Comparison of ENCODE assay signal across 12 mouse cellular contexts in genomic region chr7:27613751-27614499, GRCm38 (mm10). TPM values are rescaled to one million over a fixed set of nuclear protein-coding genes. Genes with fewer than 3 reads are reported as not detected.
DNase-seq lines count a peak whose midpoint lies in the region; ATAC-seq and TF ChIP-seq lines count a peak whose summit lies in the region.
"Had no signal": no experiment of that assay in that cellular context is flagged by ENCODE, and none has a peak within 500 bp of the region (broad histone marks: within the 10 kb centered on the region; RNA-seq: fewer than 3 reads in every experiment).

No protein-coding gene starts in this region.

- no peak overlapping the region for H3K9ac ChIP-seq in forebrain, postnatal 0 days
- no peak overlapping the region for H3K9ac ChIP-seq in liver, embryonic 11.5 days (ENCODE audit: low read depth, low read length)
- H3K9ac ChIP-seq: liver, embryonic 15.5 days had no signal

- TF ChIP-seq CTCF in cerebellum, adult 2 months (IDR thresholded peaks at IDR 0.05; ENCODE audit: borderline replicate concordance, insufficient read depth, low read depth, low read length), result no peak
- no peak for TF ChIP-seq CTCF in forebrain, postnatal 0 days (IDR thresholded peaks at IDR 0.05; ENCODE audit: low read depth)

- no peak overlapping the region for H3K4me2 ChIP-seq in forebrain, postnatal 0 days (ENCODE audit: low read depth)
- H3K4me2 ChIP-seq in liver, embryonic 11.5 days, result no peak overlapping the region
- H3K4me2 ChIP-seq: liver, embryonic 15.5 days had no signal

- H3K4me3 ChIP-seq in cerebellum, adult 2 months (replicated peaks; ENCODE audit: insufficient read depth, low read depth, low read length), result no peak overlapping the region
- H3K4me3 ChIP-seq in forebrain, postnatal 0 days (ENCODE audit: low read depth, low read length), result no peak overlapping the region
- H3K4me3 ChIP-seq in limb, embryonic 10.5 days, result no peak overlapping the region
- no peak overlapping the region for H3K4me3 ChIP-seq in liver, embryonic 11.5 days (ENCODE audit: low read depth, low read length)
- H3K4me3 ChIP-seq: liver, embryonic 15.5 days had no signal

- H3K27ac ChIP-seq in cerebellum, adult 2 months (ENCODE audit: insufficient read depth, low read length), result peak overlapping the region; percentile 62
- peak overlapping the region; percentile 85 for H3K27ac ChIP-seq in forebrain, postnatal 0 days (ENCODE audit: low read depth, low read length)
- no peak overlapping the region for H3K27ac ChIP-seq in limb, embryonic 10.5 days
- H3K27ac ChIP-seq in liver, embryonic 11.5 days (ENCODE audit: low read depth, low read length), result no peak overlapping the region
- H3K27ac ChIP-seq: liver, embryonic 15.5 days had no signal

- 25% methylated on average over 8 of the region's 8 CpGs for WGBS in cerebellum, adult 2 months
- WGBS in forebrain, postnatal 0 days, result 20% methylated on average over 8 of the region's 8 CpGs
- WGBS in limb, embryonic 10.5 days, result 93% methylated on average over 8 of the region's 8 CpGs
- WGBS in liver, embryonic 11.5 days, result 82% methylated on average over 8 of the region's 8 CpGs

- H3K27me3 ChIP-seq in cerebellum, adult 2 months (ENCODE audit: control insufficient read depth, insufficient read depth, low read length), result no peaks in the 10 kb centered on the region
- H3K27me3 ChIP-seq in forebrain, postnatal 0 days (ENCODE audit: insufficient read depth, low read length), result no peaks in the 10 kb centered on the region
- no peaks in the 10 kb centered on the region for H3K27me3 ChIP-seq in limb, embryonic 10.5 days (ENCODE audit: low read depth, poor library complexity, severe bottlenecking)
- H3K27me3 ChIP-seq in liver, embryonic 11.5 days (replicated peaks; ENCODE audit: control insufficient read depth, insufficient read depth, low read length), result no peaks in the 10 kb centered on the region
- H3K27me3 ChIP-seq: liver, embryonic 15.5 days had no signal

- peaks cover 36% of the 10 kb centered on the region for H3K36me3 ChIP-seq in forebrain, postnatal 0 days (ENCODE audit: insufficient read depth)
- peaks cover 59% of the 10 kb centered on the region for H3K36me3 ChIP-seq in limb, embryonic 10.5 days
- peaks cover 36% of the 10 kb centered on the region for H3K36me3 ChIP-seq in liver, embryonic 11.5 days (ENCODE audit: control insufficient read depth, insufficient read depth, low read length)

- DNase-seq in brain, adult 2 months (ENCODE audit: low read depth, low spot score), result peak; percentile 89
- DNase-seq in cerebellum, adult 2 months, result peak; percentile 79 to 86
- DNase-seq in forebrain, postnatal 0 days, result peak; percentile 81
- peak; percentile 60 to 69 for DNase-seq in left cerebral cortex, postnatal 14 days (ENCODE audit: low spot score in 2 of 2)
- no peak for DNase-seq in urinary bladder, adult 2 months (ENCODE audit: low spot score)
- DNase-seq in limb, embryonic 10.5 days (ENCODE audit: low spot score), result no peak
- DNase-seq in liver, embryonic 11.5 days (ENCODE audit: low spot score), result no peak
- no peak for DNase-seq in adrenal gland, adult 8-10 months
- DNase-seq: embryo, embryonic 11 days; heart, postnatal 14 days had no signal

- intact Hi-C loops in left cerebral cortex, postnatal 14 days (cut with DNase I), result no loop called here

- no peak for TF ChIP-seq POLR2A in cerebellum, adult 2 months (IDR thresholded peaks at IDR 0.05; ENCODE audit: borderline replicate concordance, insufficient read depth, low read length)

- peak; percentile 84 for ATAC-seq in forebrain, postnatal 0 days
- no peak for ATAC-seq in liver, embryonic 11.5 days (replicated peaks; ENCODE audit: low FRiP score)

- no peaks in the 10 kb centered on the region for H3K9me3 ChIP-seq in forebrain, postnatal 0 days (ENCODE audit: low read length)
- H3K9me3 ChIP-seq in limb, embryonic 10.5 days (replicated peaks), result no peaks in the 10 kb centered on the region
- H3K9me3 ChIP-seq in liver, embryonic 11.5 days (ENCODE audit: control insufficient read depth, low read length), result no peaks in the 10 kb centered on the region
- H3K9me3 ChIP-seq: liver, embryonic 15.5 days had no signal

- H3K4me1 ChIP-seq in cerebellum, adult 2 months (ENCODE audit: control insufficient read depth, insufficient read depth, low read length), result peaks cover 45% of the 10 kb centered on the region
- peaks cover 22% of the 10 kb centered on the region for H3K4me1 ChIP-seq in forebrain, postnatal 0 days (ENCODE audit: insufficient read depth)
- no peaks in the 10 kb centered on the region for H3K4me1 ChIP-seq in limb, embryonic 10.5 days
- no peaks in the 10 kb centered on the region for H3K4me1 ChIP-seq in liver, embryonic 11.5 days (replicated peaks; ENCODE audit: control insufficient read depth, insufficient read depth, low read length)

RNA-seq across cellular contexts. Expression of gene Akt2, which starts 22.6 kb away (rescaled TPM):
- 106 and 119 TPM in 2 replicates for polyA plus RNA-seq in cerebellum, adult 2 months (2012; rRNA removed)
- total RNA-seq in forebrain, postnatal 0 days (2014; rRNA removed), result 61.1 and 64.2 TPM in 2 replicates
- polyA plus RNA-seq in forebrain, postnatal 0 days (2015; fragmentation: Nextera tagmentation; extraction: Ambion mirVana), result 53.7 and 53.9 TPM in 2 replicates
- 100 to 1,000 TPM; 114 to 147 TPM for total RNA-seq in left cerebral cortex, postnatal 14 days (2021)
- 78.4 and 96.7 TPM in 2 replicates for polyA plus RNA-seq in urinary bladder, adult 2 months (2012; rRNA removed)
- polyA plus RNA-seq in limb, embryonic 10.5 days (2016; fragmentation: Nextera tagmentation; extraction: Ambion mirVana), result 91.3 and 95.0 TPM in 2 replicates
- 68.4 and 70.1 TPM in 2 replicates for polyA plus RNA-seq in liver, embryonic 11.5 days (2014; fragmentation: Nextera tagmentation; extraction: Ambion mirVana)
- 100 to 1,000 TPM; 162 to 282 (median 233) TPM for total RNA-seq in adrenal gland, adult 8-10 months (2022)

RNA-seq across cellular contexts. Expression of gene Ttc9b, which starts 39.8 kb away (rescaled TPM):
- 62.2 and 67.5 TPM in 2 replicates for polyA plus RNA-seq in cerebellum, adult 2 months (2012; rRNA removed)
- 95.8 and 111 TPM in 2 replicates for total RNA-seq in forebrain, postnatal 0 days (2014; rRNA removed)
- 116 and 118 TPM in 2 replicates for polyA plus RNA-seq in forebrain, postnatal 0 days (2015; fragmentation: Nextera tagmentation; extraction: Ambion mirVana)
- total RNA-seq in left cerebral cortex, postnatal 14 days (2021), result 100 to 1,000 TPM; 158 to 159 TPM
- 0.04 TPM in 1 of 2 replicates, not detected in the other for polyA plus RNA-seq in urinary bladder, adult 2 months (2012; rRNA removed)
- 0.23 TPM in 1 of 2 replicates, not detected in the other for polyA plus RNA-seq in limb, embryonic 10.5 days (2016; fragmentation: Nextera tagmentation; extraction: Ambion mirVana)
- polyA plus RNA-seq in liver, embryonic 11.5 days (2014; fragmentation: Nextera tagmentation; extraction: Ambion mirVana), result not detected in 2 replicates
- total RNA-seq in adrenal gland, adult 8-10 months (2022), result not detected
- total RNA-seq: heart, postnatal 14 days; monocyte, adult 5-6 weeks had no signal

Comparison
In these comparisons a context has a peak if more than half of its experiments do, and no peak if none do; other contexts are left out.
1. DNase-seq: peak in brain, adult 2 months (single experiment), cerebellum, adult 2 months (2 of 2), forebrain, postnatal 0 days (single experiment) and left cerebral cortex, postnatal 14 days (2 of 2); none in urinary bladder, adult 2 months (single experiment), limb, embryonic 10.5 days (single experiment), liver, embryonic 11.5 days (single experiment) and adrenal gland, adult 8-10 months (single experiment).
2. H3K27ac ChIP-seq: peak in cerebellum, adult 2 months (single experiment) and forebrain, postnatal 0 days (single experiment); none in limb, embryonic 10.5 days (single experiment) and liver, embryonic 11.5 days (single experiment).
3. RNA of gene Ttc9b, which starts 39.8 kb away (polyA plus RNA-seq): 116 to 118 TPM in forebrain, postnatal 0 days and 62.2 to 67.5 TPM in cerebellum, adult 2 months; 0.23 TPM in limb, embryonic 10.5 days, 0.04 TPM in urinary bladder, adult 2 months and not detected in liver, embryonic 11.5 days; every median in the first group is over 10 times any median in the second.